Mouse (Mus musculus): ENCODE results near the gene Rps19. TPM values are rescaled to one million over a fixed set of nuclear protein-coding genes. Genes with fewer than 3 reads are reported as not detected.
"Not testable (repeated sequence)": the region's sequence is repeated elsewhere in the genome, so short reads cannot be mapped to it uniquely, and the experiment has no call there.

The Rps19 gene
- total RNA-seq, 2 experiments from 2014 or later = 493 to 532 TPM

DNA sequence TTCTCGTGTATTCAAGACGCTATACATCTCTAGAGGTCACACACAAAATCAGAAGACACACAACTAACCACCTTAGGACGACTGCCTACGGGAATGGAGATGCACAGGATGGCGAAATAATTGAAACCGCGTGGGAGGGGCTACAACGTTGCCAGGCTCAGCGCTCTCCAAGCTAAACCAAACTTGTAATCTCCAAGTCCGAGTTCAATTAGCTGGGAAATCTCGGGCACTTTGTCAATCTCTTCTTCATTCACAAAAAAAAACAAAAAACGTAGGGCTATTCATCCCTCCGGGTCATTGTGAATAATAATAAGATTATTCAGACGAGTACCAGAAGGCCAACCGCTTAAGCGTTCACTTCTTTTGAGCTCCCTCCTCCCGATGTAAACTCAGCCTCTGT lies 15.1 kb upstream of the Rps19 start:
- DNase-seq (ENCODE audit: low spot score) = no peak

DNA sequence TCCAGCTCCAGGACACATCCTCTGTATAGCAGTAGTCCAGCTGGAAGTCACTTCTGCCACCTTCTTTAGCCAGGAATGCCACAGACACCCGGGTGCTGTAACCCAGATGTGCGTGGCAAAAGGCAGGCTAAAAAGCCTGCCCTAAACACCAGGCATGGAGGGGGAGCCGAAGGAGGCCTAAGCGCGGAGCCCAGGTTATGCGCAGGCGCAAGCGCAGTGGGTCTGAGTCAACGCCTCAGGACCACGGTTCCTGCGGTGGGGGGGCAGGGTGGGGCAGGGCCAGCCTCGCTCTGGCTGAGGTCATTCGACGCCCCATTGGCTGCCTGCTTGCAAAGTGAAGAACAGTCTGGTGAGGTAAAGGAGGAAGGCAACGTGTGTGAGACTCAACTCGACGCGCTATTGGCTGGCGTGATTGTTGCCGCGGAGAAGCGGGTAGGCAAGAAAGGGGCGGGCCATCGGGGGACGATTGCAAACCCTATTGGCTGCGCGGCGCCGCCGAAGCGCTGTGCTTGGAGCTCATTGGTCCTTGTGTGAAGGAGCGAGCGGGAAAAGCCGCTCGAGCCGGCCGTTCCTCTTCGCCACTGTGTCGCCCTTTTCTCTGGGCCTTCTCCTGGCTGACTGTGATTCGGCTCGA lies 14.5 kb upstream of the Rps19 start, which contains the start of the genes Lypd4 and Dmrtc2:
TSS of gene Lypd4 (minus strand) at position 410 of the 634 bp plus-strand sequence.
TSS of gene Dmrtc2 (plus strand) at position 526 of the 634 bp plus-strand sequence.
- DNase-seq (ENCODE audit: low spot score) = no peak
- intact Hi-C loops (cut with DNase I) = no loop called here

More for the DNA sequence above, 15.1 kb upstream of the Rps19 start:
- intact Hi-C loops (cut with DNase I) = no loop called here

DNA sequence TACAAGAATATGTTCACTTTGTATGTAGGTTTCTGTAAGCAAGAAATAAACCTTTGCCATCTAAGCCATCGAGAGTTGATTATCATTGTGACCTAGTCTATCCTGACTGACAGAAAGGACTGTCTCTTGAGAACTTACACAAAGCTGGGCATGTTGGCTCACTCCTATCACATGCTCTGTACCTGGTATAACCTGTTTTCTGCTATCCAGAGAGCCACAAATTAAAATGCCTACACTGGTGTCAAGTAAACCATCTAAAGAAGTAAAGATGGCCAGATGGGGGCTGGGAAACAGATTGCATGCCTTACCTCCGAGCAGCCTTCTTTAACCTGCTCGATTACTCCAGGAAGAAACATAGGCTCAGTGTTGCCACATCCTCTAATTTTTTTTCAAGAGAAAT lies 6.6 kb upstream of the Rps19 start:
- intact Hi-C loops (cut with DNase I) = no loop called here
- no peak for DNase-seq (ENCODE audit: low spot score)

DNA sequence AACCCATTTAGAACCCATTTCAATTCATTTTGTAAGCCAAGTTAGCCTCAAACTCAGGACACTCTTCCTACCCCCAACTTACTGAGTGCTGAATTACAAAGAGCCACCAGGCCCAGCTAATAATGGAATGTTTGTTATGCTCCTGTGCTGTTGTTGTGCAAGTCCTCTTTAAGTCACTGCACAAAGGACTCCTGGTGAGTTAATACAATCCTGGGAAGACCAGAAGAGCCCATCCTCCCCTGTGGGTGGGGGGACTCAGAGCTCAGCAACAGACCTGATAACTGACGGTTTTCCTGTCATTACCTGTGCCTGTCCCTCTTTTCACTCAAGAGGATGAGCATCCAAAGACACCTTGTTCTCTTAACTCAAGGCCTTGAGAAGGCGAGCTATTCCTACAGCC lies 4.6 kb upstream of the Rps19 start:
- no peak for DNase-seq (ENCODE audit: low spot score)
- intact Hi-C loops (cut with DNase I) = loop anchor here (10.0 kb wide), 2 partner anchors 195 to 325 kb away; partner anchors contain the start of genes Grik5 and Zfp574

DNA sequence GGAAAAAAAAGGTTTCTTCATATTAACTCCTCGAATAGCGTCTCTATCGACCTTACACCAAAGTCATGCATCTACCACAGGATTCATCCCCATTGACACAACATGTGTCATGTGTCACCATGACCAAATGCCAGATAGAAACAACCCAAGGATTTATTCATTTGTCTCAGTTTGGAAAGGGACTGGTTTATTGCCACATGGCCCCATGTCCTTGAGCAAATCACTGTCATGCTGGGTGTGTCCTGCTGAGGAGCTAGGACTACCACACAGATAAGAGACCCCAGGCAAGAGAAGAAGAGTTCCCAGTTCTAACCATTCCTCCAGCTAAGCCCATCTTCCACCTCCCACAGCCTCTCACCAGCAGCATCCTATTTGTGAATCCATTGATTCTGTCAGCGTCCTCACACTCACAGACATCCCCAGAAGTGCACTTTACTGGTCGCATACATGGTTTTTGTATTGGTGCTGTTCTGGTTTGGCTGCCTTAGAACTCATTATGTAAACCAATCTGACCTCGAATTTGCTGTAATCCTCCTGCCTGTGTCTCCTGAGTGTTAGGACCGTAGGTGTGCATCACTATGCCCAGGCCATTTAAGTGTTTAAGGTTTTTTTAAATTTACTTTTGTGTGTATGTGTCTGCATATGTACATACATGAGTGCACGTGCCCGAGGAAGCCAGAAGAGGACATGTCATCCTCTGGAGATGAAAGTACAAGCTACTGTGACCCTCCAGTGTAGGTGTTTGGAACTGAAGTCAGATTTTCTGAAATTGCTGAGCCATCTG lies 1.6 kb upstream of the Rps19 start:
- DNase-seq (ENCODE audit: low spot score) = no peak
- intact Hi-C loops (cut with DNase I) = loop anchor here (10.0 kb wide), 2 partner anchors 192 to 322 kb away; partner anchors contain the start of genes Grik5 and Zfp574

DNA sequence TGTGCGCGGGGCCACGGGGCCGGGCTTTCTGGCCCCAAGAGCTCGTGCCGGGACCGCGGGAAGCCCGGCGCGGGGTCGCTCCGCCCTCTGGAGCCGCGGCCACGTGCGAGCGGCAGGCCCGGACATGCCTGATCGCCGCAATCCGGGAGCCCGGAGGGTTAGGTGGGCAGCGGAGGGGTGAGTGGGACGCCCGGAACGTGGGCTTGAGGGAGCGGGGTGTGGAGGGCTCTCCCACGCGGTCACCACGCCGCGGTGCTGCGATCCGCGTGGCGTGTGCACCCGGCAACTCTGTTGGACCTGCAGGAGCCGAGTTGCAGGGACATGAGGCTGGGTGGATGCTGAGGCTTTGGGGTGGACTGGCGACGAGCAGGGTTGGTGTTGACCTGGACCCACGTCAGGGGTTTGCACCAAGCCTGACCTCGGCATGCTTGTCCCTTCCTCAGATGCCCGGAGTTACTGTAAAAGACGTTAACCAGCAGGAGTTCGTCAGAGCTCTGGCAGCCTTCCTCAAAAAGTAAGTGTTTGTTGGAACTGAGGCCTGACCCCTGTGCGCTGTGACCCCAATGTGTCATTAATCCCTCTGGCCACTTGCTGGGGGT lies 621 bp downstream of the Rps19 start:
- intact Hi-C loops (cut with DNase I) = loop anchor here (1.0 to 10.0 kb wide), 3 partner anchors 20 to 320 kb away; partner anchors contain the start of genes Grik5 and Zfp574
- no peak for DNase-seq (ENCODE audit: low spot score)

DNA sequence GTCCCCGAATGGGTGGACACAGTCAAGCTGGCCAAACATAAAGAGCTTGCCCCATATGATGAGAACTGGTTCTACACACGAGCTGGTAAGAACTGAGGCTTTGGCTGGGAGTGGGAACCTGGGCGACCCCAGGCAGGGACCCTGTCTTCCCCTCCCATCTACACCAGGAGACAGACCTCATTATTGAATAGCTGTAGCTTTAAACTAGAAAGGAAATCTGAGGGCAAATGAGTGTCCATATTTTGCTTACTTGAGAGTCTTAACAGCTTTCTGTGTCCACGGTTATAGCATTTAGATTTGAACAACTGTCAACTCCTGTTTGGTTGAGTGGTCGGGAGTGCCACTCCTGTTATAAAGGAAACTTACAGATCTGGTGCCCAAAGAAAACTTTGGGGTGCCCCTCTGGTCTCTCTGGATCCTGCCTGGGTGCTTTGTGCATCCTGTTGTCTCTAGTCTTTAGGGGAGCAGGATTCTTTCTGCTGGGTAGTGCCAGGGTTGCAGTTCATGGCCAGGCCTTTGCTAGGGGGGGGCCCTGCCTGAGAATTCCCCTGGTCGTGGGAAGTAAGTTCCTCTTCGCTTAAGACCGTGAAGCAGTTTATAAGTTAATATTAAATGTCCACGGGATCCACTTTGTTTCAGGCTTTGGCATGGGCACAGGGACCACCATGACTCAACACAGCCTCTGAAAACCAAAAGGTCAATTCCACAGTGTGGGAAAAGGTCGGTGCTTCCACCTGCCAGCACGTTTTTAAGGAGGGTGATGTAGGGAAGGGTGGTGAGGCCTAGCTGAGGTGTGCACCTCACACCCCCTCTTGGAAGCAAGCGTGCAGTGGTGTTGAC lies 1.5 kb downstream of the Rps19 start:
- no peak for DNase-seq (ENCODE audit: low spot score)
- intact Hi-C loops (cut with DNase I) = loop anchor here (1.0 to 10.0 kb wide), 3 partner anchors 19 to 319 kb away; partner anchors contain the start of genes Grik5 and Zfp574

DNA sequence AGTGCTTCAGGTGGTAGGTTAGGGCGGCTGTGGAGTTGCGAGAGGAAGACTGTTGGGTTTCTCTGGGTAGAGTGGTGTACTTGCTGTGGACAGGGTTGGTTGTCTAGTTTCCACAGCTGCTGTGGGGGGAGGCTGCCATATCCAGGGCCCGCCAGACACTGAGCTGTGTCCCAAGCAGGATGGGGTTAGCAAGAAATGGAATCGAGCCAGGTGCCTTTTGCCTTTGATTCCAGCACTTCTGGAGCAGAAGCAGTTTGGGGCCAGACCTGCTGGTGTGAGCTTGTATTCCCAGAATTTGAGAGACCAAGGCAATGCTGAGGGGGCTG lies 2.1 kb downstream of the Rps19 start:
- intact Hi-C loops (cut with DNase I) = loop anchor here (10.0 kb wide), 2 partner anchors 189 to 319 kb away; partner anchors contain the start of genes Grik5 and Zfp574
- no peak for DNase-seq (ENCODE audit: low spot score)

DNA sequence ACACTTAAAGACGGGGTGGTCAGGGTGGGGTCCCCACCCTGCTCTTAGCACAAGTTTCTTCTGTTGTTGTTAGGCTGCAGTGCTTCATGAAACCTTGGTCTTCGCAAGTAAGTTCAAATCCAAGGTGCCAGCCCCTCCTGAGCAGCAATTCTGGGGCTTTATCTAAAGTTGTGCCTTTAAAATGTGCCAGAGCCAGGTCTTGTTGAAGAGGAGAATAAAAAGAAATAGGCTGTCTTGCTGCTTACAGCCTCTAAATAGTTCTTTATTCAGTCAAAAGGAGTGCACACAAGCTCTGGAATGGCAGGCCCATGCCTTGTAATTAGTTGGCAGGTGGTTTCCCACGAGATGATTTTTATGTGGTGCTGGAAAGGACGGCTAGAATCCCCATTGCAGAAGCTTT lies 2.9 kb downstream of the Rps19 start:
- intact Hi-C loops (cut with DNase I) = loop anchor here (10.0 kb wide), 2 partner anchors 188 to 318 kb away; partner anchors contain the start of genes Grik5 and Zfp574
- no peak for DNase-seq (ENCODE audit: low spot score)

DNA sequence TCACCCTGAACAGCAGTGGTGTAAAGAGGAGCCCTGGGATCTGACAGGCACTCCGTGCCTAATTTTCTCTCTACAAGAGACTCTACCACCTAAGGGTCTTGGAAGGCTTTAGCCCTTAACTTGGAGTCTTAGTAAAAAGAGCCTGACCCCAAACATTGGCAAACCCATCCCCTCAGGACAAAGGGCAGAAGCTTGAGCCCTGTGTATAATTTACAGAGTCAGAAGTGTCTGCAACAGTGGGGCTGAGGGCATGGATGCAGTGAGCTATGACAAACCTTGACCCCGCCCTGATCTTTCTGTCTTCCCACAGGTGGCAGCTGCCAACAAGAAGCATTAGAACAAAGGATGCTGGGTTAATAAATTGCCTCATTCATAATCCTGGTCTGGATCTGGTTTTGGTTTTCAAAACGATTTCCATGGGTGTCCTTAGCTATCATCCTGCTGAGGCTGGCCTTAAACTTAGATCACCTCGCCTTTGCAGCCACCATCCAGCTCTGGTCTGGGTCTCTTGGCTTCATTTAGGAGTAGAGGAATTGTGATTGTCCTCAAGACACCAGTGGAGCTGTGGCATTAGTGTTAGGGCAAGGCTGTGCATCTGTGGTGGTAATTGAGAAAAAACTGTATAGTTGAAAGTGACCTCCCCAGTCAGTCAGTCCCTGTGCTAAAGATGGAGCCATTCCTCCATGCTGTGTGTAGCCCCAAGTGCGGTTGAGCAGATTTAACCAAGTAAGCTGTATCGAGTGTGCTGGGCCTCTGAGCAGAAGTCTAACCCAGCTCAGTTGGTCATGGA lies 5.5 kb downstream of the Rps19 start:
- DNase-seq (ENCODE audit: low spot score) = no peak
- intact Hi-C loops (cut with DNase I) = loop anchor here (1.0 to 10.0 kb wide), 5 partner anchors 15 to 315 kb away; partner anchors contain the start of genes Grik5 and Zfp574

DNA sequence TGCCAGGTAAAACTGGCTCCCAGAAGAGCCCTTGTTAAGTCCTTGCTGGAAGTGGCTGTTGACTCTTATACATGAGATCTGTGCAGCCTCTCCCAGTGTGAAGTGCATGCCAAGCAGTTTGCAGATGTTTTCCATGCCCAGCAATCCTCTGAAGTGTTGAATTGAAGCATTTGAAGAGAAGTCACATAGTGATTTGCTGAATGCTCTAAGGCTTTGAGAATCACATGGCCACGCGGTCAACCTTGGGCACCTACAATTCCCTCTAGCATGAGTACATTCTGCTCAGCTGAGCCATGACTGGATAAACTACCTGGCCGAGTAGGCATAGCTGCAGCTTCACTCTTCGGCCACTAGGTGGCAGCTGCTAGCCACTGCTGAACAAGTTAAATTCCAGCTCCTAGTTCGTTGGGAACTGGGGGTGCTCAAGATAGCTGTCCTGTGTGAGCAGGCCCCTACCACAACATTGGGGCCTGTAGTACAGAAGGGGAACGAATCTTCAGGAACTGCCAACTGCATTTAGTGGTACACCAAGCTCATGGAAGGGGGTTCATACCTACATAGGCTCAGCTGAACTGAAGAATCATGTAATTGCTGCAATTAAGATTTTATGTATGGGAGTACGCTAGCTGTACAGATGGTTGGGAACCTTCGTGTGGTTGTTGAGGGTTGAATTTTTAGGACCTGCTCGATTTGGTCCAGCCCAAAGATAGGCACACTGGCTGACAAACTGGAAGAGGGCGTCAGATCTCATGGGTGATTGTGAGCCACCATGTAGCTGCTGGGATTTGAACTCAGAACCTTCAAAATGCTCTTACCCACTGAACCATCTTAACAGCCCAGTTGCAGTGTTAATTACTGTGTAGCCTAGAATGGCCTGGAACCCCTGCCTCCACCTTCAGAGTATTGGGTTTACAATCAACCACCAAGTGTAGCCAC lies 6.4 kb downstream of the Rps19 start:
- DNase-seq (ENCODE audit: low spot score) = no peak
- intact Hi-C loops (cut with DNase I) = loop anchor here (1.0 to 2.0 kb wide), 3 partner anchors 14 to 76 kb away; no protein-coding TSS in a partner anchor

DNA sequence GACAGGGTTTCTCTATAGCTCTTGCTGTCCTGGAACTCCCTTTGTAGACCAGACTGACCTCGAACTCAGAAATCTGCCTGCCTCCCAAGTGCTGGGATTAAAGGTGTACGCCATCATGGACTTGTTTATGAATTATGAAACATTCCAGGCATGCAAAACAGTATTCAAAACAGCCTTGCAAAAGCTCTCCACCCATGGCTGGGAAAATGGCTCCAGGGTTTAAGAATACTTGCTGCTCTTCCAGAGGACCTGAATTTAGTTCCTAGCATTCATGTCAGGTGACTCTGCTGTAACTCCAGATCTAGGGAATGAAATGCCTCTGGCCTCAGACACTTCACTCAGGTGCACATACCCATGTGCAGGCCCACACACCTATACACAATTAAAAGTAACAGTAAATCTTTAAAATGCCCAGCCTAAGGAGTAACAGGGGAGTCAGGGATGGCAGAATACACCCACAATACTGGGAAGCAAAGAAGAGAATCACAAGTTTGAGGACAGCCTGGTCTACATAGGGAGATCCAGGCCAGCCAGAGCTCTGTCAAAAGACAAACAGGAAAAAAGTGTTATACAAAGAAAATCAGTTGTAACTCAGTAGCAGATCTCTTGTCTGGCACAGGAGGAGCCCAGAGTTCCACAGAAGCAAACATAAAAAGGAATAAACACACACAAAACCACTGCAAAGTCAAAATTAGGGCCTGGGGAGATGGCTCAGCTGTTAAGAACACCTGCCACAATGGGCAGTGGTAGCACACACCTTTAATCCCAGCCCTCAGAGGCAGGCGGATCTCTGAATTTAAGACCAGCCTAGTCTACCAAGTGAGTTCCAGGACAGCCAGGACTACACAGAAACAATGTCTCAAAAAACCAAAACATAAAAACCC lies 7.3 kb downstream of the Rps19 start:
- intact Hi-C loops (cut with DNase I) = loop anchor here (2.0 kb wide), 2 partner anchors 13 to 75 kb away; no protein-coding TSS in a partner anchor
- DNase-seq (ENCODE audit: low spot score) = no peak

DNA sequence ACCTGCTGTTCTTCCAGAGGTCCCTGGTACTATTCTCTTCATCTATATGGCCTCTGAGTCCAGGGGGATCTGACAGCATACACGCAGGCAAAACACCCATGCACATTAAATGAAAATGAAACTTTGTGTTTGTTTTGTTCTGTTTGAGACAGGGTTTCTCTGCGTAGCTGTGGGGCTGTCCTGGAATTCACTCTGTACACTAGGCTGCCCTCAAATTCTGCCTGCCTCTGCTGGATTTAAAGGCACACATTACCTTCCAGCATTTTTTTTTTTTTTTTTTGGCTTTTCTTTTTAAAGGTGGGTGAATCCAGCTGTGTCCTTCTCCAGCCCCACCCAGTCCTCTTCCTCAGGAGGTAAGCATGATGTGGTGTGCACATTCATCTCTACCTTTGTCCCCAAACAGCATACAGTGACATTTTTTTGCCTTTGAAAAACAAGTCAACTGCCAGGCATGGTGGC lies 8.0 kb downstream of the Rps19 start:
- intact Hi-C loops (cut with DNase I) = no loop called here
- DNase-seq (ENCODE audit: low spot score) = no peak

DNA sequence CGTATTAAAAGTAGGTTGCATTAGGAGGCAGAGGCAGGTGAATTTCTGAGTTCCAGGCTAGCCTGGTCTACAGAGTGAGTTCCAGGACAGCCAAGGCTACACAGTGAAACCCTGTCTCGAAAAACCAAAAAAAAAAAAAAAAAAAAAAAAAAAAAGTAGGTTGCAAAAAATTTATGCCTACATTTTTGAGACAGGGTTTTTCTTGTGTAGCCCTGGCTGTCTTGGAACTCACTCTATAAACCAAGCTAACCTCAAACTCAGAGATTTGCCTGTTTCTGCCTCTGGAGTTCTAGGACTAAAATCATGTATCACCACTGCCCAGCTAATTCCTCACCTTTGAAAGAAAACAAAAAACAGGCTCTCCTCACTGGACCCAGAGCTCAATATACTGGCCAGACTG lies 11.6 kb downstream of the Rps19 start:
- intact Hi-C loops (cut with DNase I); DNase-seq (ENCODE audit: low spot score): not testable (repeated sequence)

DNA sequence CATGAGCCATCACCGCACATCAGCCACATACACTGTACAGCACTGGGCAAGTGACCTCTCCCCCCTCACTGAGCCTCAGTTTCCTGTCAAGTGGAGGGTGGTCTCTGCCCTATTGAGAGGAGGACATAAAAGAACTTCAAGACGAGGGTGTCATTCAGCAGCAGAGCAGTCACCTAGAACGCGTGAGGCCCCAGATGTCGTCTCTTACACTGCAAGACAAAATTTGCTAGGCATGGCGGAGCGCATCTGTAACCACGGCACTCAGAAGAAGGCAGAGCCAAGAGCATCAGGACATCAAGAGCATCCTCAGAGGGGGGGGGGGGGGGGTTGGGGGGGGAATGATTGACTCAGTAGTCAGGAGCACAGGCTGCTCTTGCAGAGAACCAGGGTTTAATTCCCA lies 12.1 kb downstream of the Rps19 start:
- intact Hi-C loops (cut with DNase I) = no loop called here
- no peak for DNase-seq (ENCODE audit: low spot score)

DNA sequence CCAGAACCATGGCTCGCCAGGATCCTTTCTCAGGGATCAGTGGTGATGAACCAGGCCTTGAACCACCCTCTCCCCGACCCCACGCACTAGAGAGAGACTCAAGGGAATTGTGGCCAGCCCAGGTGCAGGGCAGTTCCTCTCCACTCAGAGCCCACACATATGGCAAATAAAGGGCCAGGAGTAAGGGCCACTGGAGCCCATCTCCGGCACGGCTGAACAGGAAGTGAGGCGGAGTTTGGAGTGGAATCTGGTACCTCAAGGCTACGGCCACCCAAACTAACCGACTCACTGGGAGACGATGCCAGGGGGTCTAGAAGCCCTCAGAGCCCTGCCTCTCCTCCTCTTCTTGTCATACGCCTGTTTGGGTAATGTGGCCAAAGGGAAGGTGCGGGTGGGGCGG lies 13.1 kb downstream of the Rps19 start, which contains the start of gene Cd79a:
TSS of gene Cd79a (plus strand) at position 158 of the 400 bp plus-strand sequence.
- intact Hi-C loops (cut with DNase I) = no loop called here
- DNase-seq (ENCODE audit: low spot score) = no peak
